Mouse (Mus musculus) forebrain, embryonic 12.5 days (tissue): Measurements from ENCODE around the gene Cant1. TPM values are rescaled to one million over a fixed set of nuclear protein-coding genes. Genes with fewer than 3 reads are reported as not detected.

Experiments
- ATAC-seq: fragments of 200-750 bp; cut with Nextera tagmentation; 2 replicates; pipeline ENCODE4 v1.8.0; 2017; ENCODE audit warnings: moderate TSS enrichment; ENCODE audit not compliant: low FRiP score
- H3K27ac ChIP-seq: fragments of 300-500 bp; sonication (generic); 2 replicates; pipeline ENCODE4 v1.5.1; 2016; ENCODE audit warnings: mild to moderate bottlenecking
- H3K27me3 ChIP-seq: fragments of 300-500 bp; sonication (generic); 2 replicates; pipeline ENCODE4 v1.6.1; 2016; ENCODE audit warnings: mild to moderate bottlenecking
- H3K36me3 ChIP-seq: fragments of 300-500 bp; sonication (generic); replicated peaks from 2 replicates; pipeline ENCODE4 v1.6.1; 2016; ENCODE audit warnings: mild to moderate bottlenecking
- H3K4me1 ChIP-seq: fragments of 300-500 bp; sonication (generic); 2 replicates; pipeline ENCODE4 v1.6.1; 2016
- H3K4me2 ChIP-seq: fragments of 300-500 bp; sonication (generic); 2 replicates; pipeline ENCODE4 v1.6.1; 2016; ENCODE audit warnings: mild to moderate bottlenecking, moderate library complexity
- H3K4me3 ChIP-seq: fragments of 300-500 bp; sonication (generic); replicated peaks from 2 replicates; pipeline ENCODE4 v1.5.1; 2016; ENCODE audit warnings: mild to moderate bottlenecking
- H3K9ac ChIP-seq: fragments of 300-500 bp; sonication (generic); 2 replicates; pipeline ENCODE4 v1.6.1; 2016; ENCODE audit warnings: mild to moderate bottlenecking
- H3K9me3 ChIP-seq: fragments of 300-500 bp; sonication (generic); 2 replicates; pipeline ENCODE4 v1.6.1; 2016
- WGBS: fragments of 180-500 bp; shearing (Covaris S2); methylation state at CpG from one replicate; pipeline ENCODE4 v1.1.7; 2016; 5-methylcytosine and 5-hydroxymethylcytosine counted together
- polyA plus RNA-seq: library from polyadenylated mRNA; unstranded; fragments of >200 nt; fragmentation: Nextera tagmentation; extraction: Ambion mirVana; gene quantifications from 2 replicates; pipeline ENCODE4 v1.2.1, GENCODE M21; 2016

Gene Cant1
- polyA plus RNA-seq, 1 experiment from 2014 or later = 27.0 TPM

- no peak for ATAC-seq
- H3K9me3 ChIP-seq = no peaks in the 10 kb centered on the region
- WGBS = 89% methylated on average over 8 of the region's 8 CpGs
- no peak overlapping the region for H3K4me2 ChIP-seq
- peaks cover 11% of the 10 kb centered on the region; the same call in 1 of the 2 replicates for H3K4me1 ChIP-seq
- no peaks in the 10 kb centered on the region for H3K27me3 ChIP-seq
- no peak overlapping the region for H3K27ac ChIP-seq
- H3K9ac ChIP-seq = no peak overlapping the region
- no peaks in the 10 kb centered on the region for H3K36me3 ChIP-seq
- H3K4me3 ChIP-seq = no peak overlapping the region
Measured at GRCm38 (mm10) chr11:118375461-118375860, 43.4 kb downstream of the Cant1 start.

DNA sequence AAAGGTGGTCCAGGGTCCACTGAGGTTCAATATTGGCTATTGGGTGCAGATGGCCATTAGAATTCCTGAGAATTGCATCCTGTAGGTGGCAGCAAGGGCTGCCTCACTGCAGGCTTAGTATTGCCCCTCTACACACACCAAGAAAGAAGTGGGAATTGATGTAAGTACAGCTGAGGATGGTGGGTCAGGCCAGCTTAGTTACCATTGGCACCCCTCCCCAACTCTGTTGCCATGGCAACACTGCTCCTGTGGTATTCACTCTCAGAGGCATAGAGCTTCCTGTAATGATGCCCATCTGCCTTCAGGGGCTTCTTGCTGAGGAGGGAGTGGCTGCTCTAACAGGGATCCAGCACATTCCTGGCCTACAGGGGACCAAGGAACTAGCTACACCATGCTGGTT lies 43.9 kb downstream of the Cant1 start:
- ATAC-seq = no peak
- Histone ChIP-seq H3K27me3 (no peaks in the 10 kb centered on the region), H3K9me3 (no peaks in the 10 kb centered on the region), H3K4me1 (peaks cover 11% of the 10 kb centered on the region; the same call in 1 of the 2 replicates), H3K4me2 (no peak overlapping the region), H3K9ac (no peak overlapping the region), H3K36me3 (no peaks in the 10 kb centered on the region), H3K4me3 (no peak overlapping the region), H3K27ac (no peak overlapping the region)

- no peak for ATAC-seq
- Histone ChIP-seq H3K4me3 (no peak overlapping the region), H3K4me2 (no peak overlapping the region), H3K27me3 (no peaks in the 10 kb centered on the region), H3K27ac (no peak overlapping the region), H3K9ac (no peak overlapping the region), H3K36me3 (no peaks in the 10 kb centered on the region), H3K9me3 (no peaks in the 10 kb centered on the region), H3K4me1 (peaks cover 11% of the 10 kb centered on the region; the same call in 1 of the 2 replicates)
- 71% methylated on average over 5 of the region's 5 CpGs for WGBS
Measured at GRCm38 (mm10) chr11:118374506-118374905, 44.4 kb downstream of the Cant1 start.

DNA sequence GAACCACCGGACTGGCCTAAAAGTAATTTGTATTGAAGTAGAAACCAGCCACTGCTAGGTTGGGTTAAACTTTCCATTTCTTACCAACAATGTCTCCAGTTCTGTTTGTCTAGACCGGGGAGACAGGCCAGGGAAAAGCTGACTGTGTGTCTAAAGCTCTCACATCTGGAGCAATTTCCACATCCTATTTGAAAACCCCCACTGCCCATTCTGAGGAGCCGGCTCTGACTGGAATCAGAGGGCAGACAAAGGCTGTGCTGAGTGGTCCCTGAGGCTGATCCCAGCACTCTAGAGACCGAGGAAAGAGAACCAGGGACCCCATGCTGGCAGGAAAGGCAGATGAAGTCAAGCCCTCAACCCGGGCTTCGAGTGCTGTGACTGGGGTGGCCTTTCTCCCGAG lies 46.2 kb downstream of the Cant1 start:
- 52% methylated on average over 7 of the region's 7 CpGs for WGBS
- Histone ChIP-seq H3K36me3 (no peaks in the 10 kb centered on the region), H3K4me3 (no peak overlapping the region), H3K4me1 (peaks cover 7% of the 10 kb centered on the region; the same call in 1 of the 2 replicates), H3K9me3 (no peaks in the 10 kb centered on the region), H3K9ac (no peak overlapping the region), H3K27me3 (no peaks in the 10 kb centered on the region), H3K4me2 (no peak overlapping the region), H3K27ac (no peak overlapping the region)
- no peak for ATAC-seq

- H3K4me2 ChIP-seq = no peak overlapping the region
- H3K4me1 ChIP-seq = peaks cover 7% of the 10 kb centered on the region; the same call in 1 of the 2 replicates
- no peaks in the 10 kb centered on the region for H3K27me3 ChIP-seq
- H3K36me3 ChIP-seq = no peaks in the 10 kb centered on the region
- no peak overlapping the region for H3K4me3 ChIP-seq
- no peak overlapping the region for H3K27ac ChIP-seq
- 89% methylated on average over 7 of the region's 7 CpGs for WGBS
- no peak for ATAC-seq
- no peak overlapping the region for H3K9ac ChIP-seq
- no peaks in the 10 kb centered on the region for H3K9me3 ChIP-seq
Measured at GRCm38 (mm10) chr11:118371876-118372275, 47.0 kb downstream of the Cant1 start.

GRCm38 (mm10) chr11:118369657-118370056 lies 49.2 kb downstream of the Cant1 start:
- WGBS = 85% methylated on average over 8 of the region's 8 CpGs
- H3K4me1 ChIP-seq = no peaks in the 10 kb centered on the region
- ATAC-seq = no peak
- no peak overlapping the region for H3K4me2 ChIP-seq
- no peak overlapping the region for H3K4me3 ChIP-seq
- H3K27me3 ChIP-seq = no peaks in the 10 kb centered on the region
- no peak overlapping the region for H3K9ac ChIP-seq
- no peaks in the 10 kb centered on the region for H3K36me3 ChIP-seq
- no peak overlapping the region for H3K27ac ChIP-seq
- H3K9me3 ChIP-seq = no peaks in the 10 kb centered on the region

- Histone ChIP-seq H3K36me3 (no peaks in the 10 kb centered on the region), H3K27ac (no peak overlapping the region), H3K9ac (no peak overlapping the region), H3K27me3 (no peaks in the 10 kb centered on the region), H3K9me3 (no peaks in the 10 kb centered on the region), H3K4me1 (no peaks in the 10 kb centered on the region), H3K4me3 (no peak overlapping the region), H3K4me2 (no peak overlapping the region)
- 92% methylated on average over 5 of the region's 5 CpGs for WGBS
- ATAC-seq = no peak
Measured at GRCm38 (mm10) chr11:118369251-118369650, 49.6 kb downstream of the Cant1 start.

GRCm38 (mm10) chr11:118368330-118368729 lies 50.6 kb downstream of the Cant1 start:
- 64% methylated on average over 3 of the region's 3 CpGs for WGBS
- Histone ChIP-seq H3K4me1 (peaks cover 4% of the 10 kb centered on the region; the same call in 1 of the 2 replicates), H3K9ac (no peak overlapping the region), H3K36me3 (no peaks in the 10 kb centered on the region), H3K27me3 (peaks cover 3% of the 10 kb centered on the region; the same call in 1 of the 2 replicates), H3K9me3 (no peaks in the 10 kb centered on the region), H3K27ac (no peak overlapping the region), H3K4me2 (no peak overlapping the region), H3K4me3 (no peak overlapping the region)
- no peak for ATAC-seq

- Histone ChIP-seq H3K4me2 (no peak overlapping the region), H3K9ac (no peak overlapping the region), H3K36me3 (no peaks in the 10 kb centered on the region), H3K27ac (no peak overlapping the region), H3K27me3 (peaks cover 7% of the 10 kb centered on the region; the same call in 1 of the 2 replicates), H3K4me3 (no peak overlapping the region), H3K4me1 (peaks cover 14% of the 10 kb centered on the region), H3K9me3 (no peaks in the 10 kb centered on the region)
- 77% methylated on average over 8 of the region's 8 CpGs for WGBS
- ATAC-seq = no peak
Measured at GRCm38 (mm10) chr11:118366559-118366958, 52.3 kb downstream of the Cant1 start.

- H3K9ac ChIP-seq = no peak overlapping the region
- WGBS = 69% methylated on average over 3 of the region's 3 CpGs
- H3K36me3 ChIP-seq = no peaks in the 10 kb centered on the region
- H3K4me2 ChIP-seq = no peak overlapping the region
- peaks cover 14% of the 10 kb centered on the region for H3K4me1 ChIP-seq
- no peaks in the 10 kb centered on the region for H3K9me3 ChIP-seq
- no peak overlapping the region for H3K27ac ChIP-seq
- no peak for ATAC-seq
- H3K27me3 ChIP-seq = peaks cover 7% of the 10 kb centered on the region; the same call in 1 of the 2 replicates
- no peak overlapping the region for H3K4me3 ChIP-seq
Measured at GRCm38 (mm10) chr11:118366108-118366507, 52.8 kb downstream of the Cant1 start.

DNA sequence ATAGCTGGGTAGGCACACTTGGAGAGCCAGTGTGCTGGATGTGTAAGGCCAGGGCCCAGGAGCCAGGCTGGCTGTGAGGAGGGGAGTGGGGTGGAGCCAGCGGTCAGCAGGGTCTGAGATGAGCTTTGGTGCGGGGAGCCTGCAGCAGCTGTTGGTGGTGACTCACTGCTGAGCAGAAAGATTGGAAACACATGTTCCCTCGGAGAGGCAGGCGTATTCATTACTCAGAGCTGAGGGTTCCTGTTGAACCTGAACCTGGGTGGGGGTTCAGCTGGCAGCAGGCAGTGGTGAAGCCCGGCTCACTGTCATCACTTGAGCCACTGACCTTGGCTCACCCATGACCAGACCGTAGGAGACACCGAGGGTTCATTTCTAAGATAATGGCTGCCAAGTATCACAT lies 53.7 kb downstream of the Cant1 start:
- Histone ChIP-seq H3K27ac (0 out of 2 replicates have a peak overlapping the region, but pooled peaks have one; percentile 46), H3K27me3 (peaks cover 7% of the 10 kb centered on the region; the same call in 1 of the 2 replicates), H3K36me3 (no peaks in the 10 kb centered on the region), H3K9me3 (no peaks in the 10 kb centered on the region), H3K4me2 (no peak overlapping the region), H3K4me1 (peaks cover 14% of the 10 kb centered on the region), H3K9ac (no peak overlapping the region), H3K4me3 (no peak overlapping the region)
- no peak for ATAC-seq
- 78% methylated on average over 7 of the region's 7 CpGs for WGBS

GRCm38 (mm10) chr11:118364021-118364420 lies 54.9 kb downstream of the Cant1 start:
- H3K4me2 ChIP-seq = no peak overlapping the region
- no peaks in the 10 kb centered on the region for H3K9me3 ChIP-seq
- H3K4me1 ChIP-seq = peaks cover 14% of the 10 kb centered on the region
- H3K36me3 ChIP-seq = no peaks in the 10 kb centered on the region
- H3K4me3 ChIP-seq = no peak overlapping the region
- WGBS = 87% methylated on average over 4 of the region's 4 CpGs
- no peak overlapping the region for H3K27ac ChIP-seq
- H3K9ac ChIP-seq = no peak overlapping the region
- H3K27me3 ChIP-seq = peaks cover 7% of the 10 kb centered on the region; the same call in 1 of the 2 replicates
- ATAC-seq = no peak

- no peak for ATAC-seq
- peaks cover 7% of the 10 kb centered on the region; the same call in 1 of the 2 replicates for H3K27me3 ChIP-seq
- no peaks in the 10 kb centered on the region for H3K9me3 ChIP-seq
- H3K27ac ChIP-seq = peak overlapping the region; percentile 46; the same call in 1 of the 2 replicates
- H3K4me3 ChIP-seq = no peak overlapping the region
- peaks cover 14% of the 10 kb centered on the region for H3K4me1 ChIP-seq
- H3K36me3 ChIP-seq = no peaks in the 10 kb centered on the region
- H3K4me2 ChIP-seq = no peak overlapping the region
- 8% methylated on average over 8 of the region's 8 CpGs for WGBS
- H3K9ac ChIP-seq = no peak overlapping the region
Measured at GRCm38 (mm10) chr11:118362971-118363518, 55.8 kb downstream of the Cant1 start.
